Mouse (Mus musculus) brain, embryonic 14.5 days (tissue): ENCODE measurements at regions not wholly inside any gene's neighbourhood (a gene's known extent, or its start where the extent isn't known, plus 50 kb on each side); places are given as distances from the start of the nearest gene placed in this dataset.

Experiments
- DNase-seq: peaks from one replicate; pipeline ENCODE4 v3.0.0-alpha.2; 2011; ENCODE audit warnings: low read depth
- CTCF ChIP-seq: fragments of 200-500 bp; IDR thresholded peaks from 2 replicates; pipeline ENCODE4 v1.5.1; 2012; ENCODE audit warnings: inconsistent platforms, mild to moderate bottlenecking, moderate library complexity, borderline replicate concordance; ENCODE audit not compliant: insufficient read depth, insufficient read length; ENCODE audit errors: extremely low read depth
- POLR2A ChIP-seq: fragments of 200-500 bp; IDR thresholded peaks from 2 replicates; pipeline ENCODE4 v1.6.1; 2012; ENCODE audit warnings: mild to moderate bottlenecking, inconsistent platforms, borderline replicate concordance; ENCODE audit not compliant: poor library complexity, insufficient read depth, insufficient read length, severe bottlenecking; ENCODE audit errors: extremely low read depth

DNA sequence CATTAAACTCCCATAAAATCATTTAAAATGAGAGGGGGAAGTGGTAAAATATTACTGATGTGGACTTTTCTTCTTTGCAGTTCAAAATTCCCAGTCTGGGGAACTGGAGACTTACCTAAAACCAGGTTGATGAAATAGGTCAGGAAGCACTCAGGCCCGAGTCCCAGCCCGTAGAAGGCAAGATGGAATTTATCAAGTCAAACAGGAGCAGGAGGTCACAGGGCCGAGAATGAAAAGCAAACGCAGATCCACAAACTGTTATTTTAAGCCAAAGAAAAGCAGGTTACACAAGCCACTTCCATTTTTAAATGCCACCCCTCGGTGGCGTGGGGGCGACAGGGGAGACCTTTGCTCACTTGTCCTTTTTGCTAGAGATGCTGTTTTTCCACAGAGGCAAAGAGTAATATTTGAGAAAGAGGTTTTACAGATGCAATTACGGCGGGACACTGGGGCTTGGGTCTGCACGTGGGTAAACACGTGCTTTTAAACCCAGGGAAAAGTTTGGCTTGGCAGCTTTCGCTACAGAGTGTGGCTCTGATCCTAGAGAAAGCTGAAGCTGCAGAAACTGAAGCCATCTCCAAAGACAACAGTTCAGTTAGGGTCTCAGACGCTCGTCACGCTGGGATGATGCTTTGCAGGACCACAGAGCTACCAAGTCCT, 241.0 kb upstream of the Lyplal1 start:
- no peak for TF ChIP-seq CTCF
- DNase-seq = peak; percentile 26

GRCm38 (mm10) chr1:186354742-186355141, 237.6 kb upstream of the Lyplal1 start:
- no peak for TF ChIP-seq CTCF
- TF ChIP-seq POLR2A = no peak
- no peak for DNase-seq

DNA sequence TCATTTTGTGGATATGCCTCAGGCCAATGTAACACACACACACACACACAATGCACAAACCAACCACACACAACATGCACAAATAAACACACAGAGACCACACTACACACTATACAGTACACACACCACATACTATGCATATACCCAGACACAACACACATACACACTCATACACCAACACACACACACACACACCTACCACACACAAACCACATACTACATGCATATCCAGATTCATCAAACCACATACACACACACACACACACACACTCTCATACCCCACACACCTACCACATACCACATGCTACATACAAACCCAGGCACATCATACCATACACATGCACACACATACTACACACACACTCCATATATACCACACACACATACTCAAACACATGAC, 237.0 kb upstream of the Lyplal1 start:
- TF ChIP-seq CTCF = no peak
- TF ChIP-seq POLR2A = no peak
- DNase-seq = no peak

- TF ChIP-seq POLR2A (no peak), CTCF (no peak)
Measured at GRCm38 (mm10) chr1:186350381-186350780, 233.3 kb upstream of the Lyplal1 start.

GRCm38 (mm10) chr1:186349966-186350365, 232.9 kb upstream of the Lyplal1 start:
- TF ChIP-seq CTCF (no peak), POLR2A (no peak)
- no peak for DNase-seq

More at GRCm38 (mm10) chr1:186350381-186350780, 233.3 kb upstream of the Lyplal1 start:
- no peak for DNase-seq

GRCm38 (mm10) chr1:186347413-186348147, 230.5 kb upstream of the Lyplal1 start:
- TF ChIP-seq POLR2A (no peak), CTCF (no peak)
- DNase-seq = no peak

- TF ChIP-seq CTCF (no peak), POLR2A (no peak)
- no peak for DNase-seq
Measured at GRCm38 (mm10) chr1:186345449-186345848, 228.3 kb upstream of the Lyplal1 start.

- no peak for DNase-seq
- TF ChIP-seq CTCF = no peak
- TF ChIP-seq POLR2A = no peak
Measured at GRCm38 (mm10) chr1:186342931-186343506, 225.9 kb upstream of the Lyplal1 start.

- TF ChIP-seq POLR2A = no peak
- no peak for TF ChIP-seq CTCF
- DNase-seq = peak; percentile 5
Measured at GRCm38 (mm10) chr1:186342391-186342790, 225.3 kb upstream of the Lyplal1 start.

- peak; percentile 72 for DNase-seq
- TF ChIP-seq CTCF (no peak), POLR2A (no peak)
Measured at GRCm38 (mm10) chr1:186341878-186342277, 224.8 kb upstream of the Lyplal1 start.

DNA sequence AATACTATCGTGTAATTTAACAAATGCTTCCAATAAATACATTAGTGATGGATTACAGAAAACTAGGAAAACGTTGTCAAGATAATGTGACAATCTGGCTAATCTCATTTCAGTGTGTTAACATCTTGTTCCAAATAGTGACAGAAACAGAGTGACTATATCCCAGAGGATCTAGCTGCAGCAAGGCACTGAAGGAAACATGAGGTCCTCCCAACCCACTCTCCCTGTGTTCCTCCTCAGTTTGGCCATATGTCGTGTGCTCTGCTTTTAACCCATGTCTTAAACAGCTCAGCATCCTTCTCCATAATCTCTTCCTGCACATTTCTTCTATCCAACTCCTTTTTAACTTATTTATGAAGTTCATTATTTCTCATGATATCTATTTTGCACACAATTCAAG, 223.6 kb upstream of the Lyplal1 start:
- no peak for DNase-seq
- TF ChIP-seq CTCF (no peak), POLR2A (no peak)

DNA sequence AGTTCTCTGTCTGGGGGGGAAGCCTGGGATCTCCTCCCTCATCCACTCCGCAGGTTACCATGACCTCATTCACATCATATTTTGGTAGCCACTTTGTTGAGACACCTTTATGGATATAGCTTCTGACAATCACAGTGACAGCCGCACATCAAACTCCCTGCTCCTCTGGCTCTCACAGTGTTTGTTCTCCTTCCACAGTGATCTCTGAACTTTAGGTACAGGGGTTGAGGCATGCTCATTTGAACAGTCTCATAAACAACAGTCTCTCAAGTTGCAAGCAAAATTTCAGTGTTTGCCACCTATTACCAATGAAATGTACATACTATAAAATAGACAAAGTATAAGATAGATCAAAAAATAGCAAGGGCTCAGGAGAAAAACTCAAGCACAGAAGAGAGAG, 200.2 kb upstream of the Lyplal1 start:
- TF ChIP-seq POLR2A (no peak), CTCF (no peak)
- no peak for DNase-seq

DNA sequence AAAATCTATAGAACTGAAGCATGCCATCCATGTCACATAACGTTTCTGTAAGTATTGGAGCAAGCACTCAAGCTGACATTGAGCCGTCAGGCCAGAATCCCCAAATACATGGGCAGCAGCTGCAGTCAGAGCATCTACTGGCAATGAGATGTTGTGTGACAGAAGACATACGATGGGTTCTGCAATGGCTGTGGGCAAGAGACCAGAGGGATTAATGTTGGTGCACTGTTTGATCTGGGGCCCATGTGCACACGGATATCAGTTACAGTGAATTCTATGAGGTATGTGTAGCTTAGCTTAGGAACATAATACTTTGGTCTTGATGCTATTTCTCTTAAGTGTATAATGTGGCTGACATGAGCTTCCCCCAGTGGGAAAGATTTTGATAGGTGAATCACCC, 197.1 kb upstream of the Lyplal1 start:
- no peak for TF ChIP-seq POLR2A
- no peak for TF ChIP-seq CTCF

More for the DNA sequence above, 197.1 kb upstream of the Lyplal1 start:
- no peak for DNase-seq
